Mouse (Mus musculus) liver, embryonic 14.5 days (tissue): ENCODE measurements around the gene Rfx7.

Source experiments
- CTCF ChIP-seq: IDR thresholded peaks from 2 replicates; pipeline ENCODE4 v1.5.1; 2016; ENCODE audit warnings: antibody characterized with exemption, low read depth, control low read depth
- EP300 ChIP-seq: IDR thresholded peaks from 2 replicates; pipeline ENCODE4 v1.6.1; 2016; ENCODE audit warnings: antibody characterized with exemption, low read depth

GRCm38 (mm10) chr9:72632198-72632597 lies 100.2 kb downstream of the Rfx7 start:
- TF ChIP-seq CTCF: no peak
- TF ChIP-seq EP300: no peak
